Mouse (Mus musculus): ENCODE results near the gene Hist3h2ba. TPM values are rescaled to one million over a fixed set of nuclear protein-coding genes. Genes with fewer than 3 reads are reported as not detected.

Hist3h2ba gene
- polyA plus RNA-seq, 1 experiment from 2014 or later: 28.5 TPM

- Histone ChIP-seq H3K36me3 (peaks cover 22% of the 10 kb centered on the region; the same call in 1 of the 2 replicates), H3K4me1 (replicated peaks) (no peaks in the 10 kb centered on the region; the same call in 1 of the 2 replicates), H3K9ac (replicated peaks) (no peak overlapping the region), H3K27ac (no peak overlapping the region), H3K9me3 (peaks cover 8% of the 10 kb centered on the region), H3K4me2 (no peak overlapping the region), H3K4me3 (replicated peaks) (no peak overlapping the region), H3K27me3 (peaks cover 35% of the 10 kb centered on the region)
- ATAC-seq (ENCODE audit: insufficient number of reproducible peaks, insufficient read depth, low FRiP score, low TSS enrichment, low read depth): no peak
- WGBS: 48% methylated on average over 12 of the region's 12 CpGs
Measured at GRCm38 (mm10) chr11:58965001-58965760, 16.5 kb downstream of the Hist3h2ba start.

DNA sequence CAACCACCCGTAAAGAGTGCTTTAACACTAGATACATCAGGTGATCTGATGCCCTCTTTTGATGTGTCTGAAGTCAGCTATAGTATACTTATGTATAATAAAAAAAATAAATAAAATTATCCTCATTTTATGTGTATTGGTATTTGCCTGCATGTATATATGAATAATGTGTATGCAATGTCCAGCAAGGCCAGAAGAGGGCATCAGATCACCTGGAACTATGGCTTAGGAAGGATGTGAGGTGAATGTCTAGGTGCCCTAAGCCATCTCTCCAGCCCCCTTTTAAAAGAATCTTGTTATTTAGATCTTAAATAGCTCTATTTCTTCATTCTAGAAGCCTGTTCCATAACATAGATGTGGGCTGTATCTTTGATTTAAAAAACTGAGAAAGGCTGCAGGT, 18.6 kb downstream of the Hist3h2ba start:
- Histone ChIP-seq H3K4me2 (no peak overlapping the region), H3K9ac (replicated peaks) (no peak overlapping the region), H3K4me3 (replicated peaks) (no peak overlapping the region), H3K4me1 (replicated peaks) (no peaks in the 10 kb centered on the region), H3K36me3 (peaks cover 42% of the 10 kb centered on the region), H3K9me3 (no peaks in the 10 kb centered on the region), H3K27ac (no peak overlapping the region), H3K27me3 (peaks cover 21% of the 10 kb centered on the region)
- no peak for ATAC-seq (ENCODE audit: insufficient number of reproducible peaks, insufficient read depth, low FRiP score, low TSS enrichment, low read depth)
- WGBS: 100% methylated on average over 1 of the region's 1 CpGs

GRCm38 (mm10) chr11:58968551-58968950, 19.8 kb downstream of the Hist3h2ba start:
- H3K36me3 ChIP-seq: peaks cover 46% of the 10 kb centered on the region
- no peak for ATAC-seq (ENCODE audit: insufficient number of reproducible peaks, insufficient read depth, low FRiP score, low TSS enrichment, low read depth)
- H3K9ac ChIP-seq (replicated peaks): no peak overlapping the region

DNA sequence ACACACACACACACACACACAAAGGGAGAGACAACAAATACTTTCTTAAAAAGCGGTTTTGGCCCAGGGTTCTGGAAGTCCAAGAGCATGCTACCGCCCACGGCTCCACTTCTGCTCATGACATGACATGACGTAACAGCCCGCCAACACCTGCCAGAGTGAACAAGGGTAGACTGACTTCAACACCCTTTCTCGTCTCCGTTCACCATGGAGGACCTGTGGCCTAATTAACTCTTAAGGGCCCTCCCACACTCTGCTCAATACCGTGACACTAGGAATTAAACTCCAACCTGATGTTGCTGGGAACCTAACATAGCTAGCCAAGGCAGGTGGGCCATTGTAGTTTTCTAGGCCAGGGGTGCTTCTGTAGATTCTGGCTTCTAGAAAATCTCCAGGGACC, 20.3 kb downstream of the Hist3h2ba start:
- no peaks in the 10 kb centered on the region for H3K4me1 ChIP-seq (replicated peaks)
- ATAC-seq (ENCODE audit: insufficient number of reproducible peaks, insufficient read depth, low FRiP score, low TSS enrichment, low read depth): no peak
- no peak overlapping the region for H3K27ac ChIP-seq
- no peaks in the 10 kb centered on the region for H3K9me3 ChIP-seq
- 85% methylated on average over 8 of the region's 8 CpGs for WGBS
- no peak overlapping the region for H3K4me3 ChIP-seq (replicated peaks)
- H3K9ac ChIP-seq (replicated peaks): no peak overlapping the region
- H3K36me3 ChIP-seq: peaks cover 46% of the 10 kb centered on the region
- H3K4me2 ChIP-seq: no peak overlapping the region
- peaks cover 4% of the 10 kb centered on the region; the same call in 1 of the 2 replicates for H3K27me3 ChIP-seq

More at GRCm38 (mm10) chr11:58968551-58968950, 19.8 kb downstream of the Hist3h2ba start:
- Histone ChIP-seq H3K27ac (no peak overlapping the region), H3K4me1 (replicated peaks) (no peaks in the 10 kb centered on the region), H3K9me3 (no peaks in the 10 kb centered on the region), H3K4me2 (no peak overlapping the region), H3K27me3 (peaks cover 9% of the 10 kb centered on the region), H3K4me3 (replicated peaks) (no peak overlapping the region)
- WGBS: 88% methylated on average over 7 of the region's 7 CpGs

DNA sequence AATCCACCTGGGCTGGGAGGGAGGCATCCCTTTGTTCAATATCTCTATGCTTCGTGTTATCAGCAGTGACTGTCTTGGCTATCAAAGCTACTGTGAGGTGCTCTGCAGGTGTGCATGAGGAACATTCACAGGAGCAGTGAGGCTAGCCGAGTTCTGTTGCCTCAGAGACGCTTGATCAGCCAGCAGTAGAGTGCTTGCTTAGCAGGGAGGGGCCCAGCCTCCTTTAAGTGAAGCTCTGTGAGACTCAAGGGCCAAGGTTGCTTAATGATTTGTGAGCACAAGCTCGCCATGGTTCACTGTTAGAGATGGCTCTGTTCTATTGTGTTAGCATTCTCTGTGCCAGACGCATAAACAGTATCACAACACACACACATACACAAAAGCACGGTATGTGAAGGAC, 20.9 kb downstream of the Hist3h2ba start:
- Histone ChIP-seq H3K27me3 (no peaks in the 10 kb centered on the region), H3K4me2 (no peak overlapping the region), H3K4me1 (replicated peaks) (no peaks in the 10 kb centered on the region), H3K9ac (replicated peaks) (no peak overlapping the region), H3K27ac (no peak overlapping the region), H3K9me3 (no peaks in the 10 kb centered on the region), H3K36me3 (peaks cover 52% of the 10 kb centered on the region), H3K4me3 (replicated peaks) (no peak overlapping the region)
- 79% methylated on average over 6 of the region's 6 CpGs for WGBS
- ATAC-seq (ENCODE audit: insufficient number of reproducible peaks, insufficient read depth, low FRiP score, low TSS enrichment, low read depth): no peak

DNA sequence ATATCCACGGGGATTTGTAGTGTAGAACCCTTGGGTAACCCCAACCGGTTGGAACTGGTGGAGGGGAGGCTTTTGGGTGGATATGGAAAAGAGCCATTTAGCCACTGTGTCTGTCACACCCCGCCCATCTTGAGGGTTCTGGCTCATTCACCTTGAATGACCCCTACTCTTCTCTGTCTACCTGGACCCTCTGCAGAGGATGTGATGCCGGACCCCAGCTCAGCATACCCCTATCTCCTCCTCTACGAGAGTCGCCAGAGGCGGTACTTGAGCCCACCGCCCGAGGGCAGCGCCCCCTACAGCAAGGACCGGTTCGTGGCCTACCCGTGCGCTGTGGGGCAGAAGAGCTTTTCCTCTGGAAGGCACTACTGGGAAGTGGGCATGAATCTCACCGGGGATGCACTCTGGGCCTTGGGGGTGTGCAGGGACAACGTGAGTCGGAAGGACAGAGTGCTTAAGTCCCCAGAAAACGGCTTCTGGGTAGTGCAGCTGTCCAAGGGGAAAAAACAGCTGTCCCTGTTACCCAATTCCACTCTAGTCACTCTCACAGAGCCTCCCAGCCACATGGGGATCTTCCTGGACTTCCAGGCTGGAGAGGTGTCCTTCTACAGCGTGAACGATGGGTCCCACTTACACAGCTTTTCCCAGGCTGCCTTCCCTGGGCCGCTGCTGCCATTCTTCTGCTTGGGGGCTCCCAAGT, 22.3 kb downstream of the Hist3h2ba start:
- no peaks in the 10 kb centered on the region for H3K27me3 ChIP-seq
- 88% methylated on average over 21 of the region's 21 CpGs for WGBS
- no peak overlapping the region for H3K4me3 ChIP-seq (replicated peaks)
- H3K9me3 ChIP-seq: no peaks in the 10 kb centered on the region
- H3K4me1 ChIP-seq (replicated peaks): no peaks in the 10 kb centered on the region
- peaks cover 54% of the 10 kb centered on the region for H3K36me3 ChIP-seq
- H3K9ac ChIP-seq (replicated peaks): no peak overlapping the region
- H3K4me2 ChIP-seq: no peak overlapping the region
- ATAC-seq (ENCODE audit: insufficient number of reproducible peaks, insufficient read depth, low FRiP score, low TSS enrichment, low read depth): no peak; the same call in 1 of the 2 replicates
- H3K27ac ChIP-seq: no peak overlapping the region

DNA sequence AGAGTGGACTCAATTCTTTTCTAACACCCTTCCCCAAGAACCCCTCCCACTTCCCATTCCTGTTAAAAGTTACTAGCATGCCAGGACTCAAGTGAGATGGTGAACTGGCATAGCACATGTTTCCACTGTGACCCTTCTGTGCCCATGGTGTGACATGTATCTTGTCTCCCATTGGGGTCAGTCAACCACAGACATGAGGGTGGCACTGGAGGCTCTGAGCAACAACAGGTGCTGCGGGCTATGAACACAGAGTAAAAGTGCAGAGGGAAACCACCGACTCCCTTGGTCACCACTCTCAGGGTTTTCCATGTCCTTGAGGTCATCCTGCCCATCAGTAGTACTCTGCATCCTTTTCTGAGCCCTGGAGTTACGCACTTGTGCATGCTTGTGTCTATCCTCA, 23.1 kb downstream of the Hist3h2ba start:
- Histone ChIP-seq H3K9ac (replicated peaks) (no peak overlapping the region), H3K27ac (no peak overlapping the region), H3K4me2 (no peak overlapping the region), H3K9me3 (no peaks in the 10 kb centered on the region), H3K4me1 (replicated peaks) (0 out of 2 replicates have a peak, but pooled peaks cover under 1% of the 10 kb centered on the region), H3K36me3 (peaks cover 54% of the 10 kb centered on the region), H3K27me3 (no peaks in the 10 kb centered on the region), H3K4me3 (replicated peaks) (no peak overlapping the region)
- ATAC-seq (ENCODE audit: insufficient number of reproducible peaks, insufficient read depth, low FRiP score, low TSS enrichment, low read depth): no peak
- WGBS: 91% methylated on average over 3 of the region's 3 CpGs

DNA sequence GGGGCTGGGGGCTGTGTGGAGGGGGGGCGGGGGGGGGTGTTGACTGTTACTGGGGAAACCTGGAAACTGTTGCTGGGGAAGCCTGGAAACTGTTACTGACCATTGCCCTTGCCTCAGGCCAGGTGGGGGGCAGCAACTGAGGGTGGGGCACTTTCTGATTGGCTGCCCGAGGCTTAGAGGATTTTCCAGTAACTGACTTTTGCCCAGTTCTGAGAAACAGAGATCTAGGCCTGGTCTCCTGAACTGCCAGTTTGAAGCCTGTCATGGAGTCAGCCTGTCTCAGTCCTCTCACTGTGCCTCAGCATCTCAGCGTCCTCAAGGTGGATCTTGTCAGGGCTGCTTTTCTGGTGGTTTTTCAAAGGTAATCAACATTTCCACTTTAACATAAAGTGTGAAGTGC, 25.7 kb downstream of the Hist3h2ba start:
- Histone ChIP-seq H3K4me1 (replicated peaks) (peaks cover 13% of the 10 kb centered on the region), H3K4me2 (no peak overlapping the region), H3K9me3 (no peaks in the 10 kb centered on the region), H3K9ac (replicated peaks) (no peak overlapping the region), H3K4me3 (replicated peaks) (no peak overlapping the region), H3K36me3 (peaks cover 39% of the 10 kb centered on the region), H3K27me3 (no peaks in the 10 kb centered on the region), H3K27ac (no peak overlapping the region)
- 81% methylated on average over 3 of the region's 3 CpGs for WGBS
- ATAC-seq (ENCODE audit: insufficient number of reproducible peaks, insufficient read depth, low FRiP score, low TSS enrichment, low read depth): no peak

DNA sequence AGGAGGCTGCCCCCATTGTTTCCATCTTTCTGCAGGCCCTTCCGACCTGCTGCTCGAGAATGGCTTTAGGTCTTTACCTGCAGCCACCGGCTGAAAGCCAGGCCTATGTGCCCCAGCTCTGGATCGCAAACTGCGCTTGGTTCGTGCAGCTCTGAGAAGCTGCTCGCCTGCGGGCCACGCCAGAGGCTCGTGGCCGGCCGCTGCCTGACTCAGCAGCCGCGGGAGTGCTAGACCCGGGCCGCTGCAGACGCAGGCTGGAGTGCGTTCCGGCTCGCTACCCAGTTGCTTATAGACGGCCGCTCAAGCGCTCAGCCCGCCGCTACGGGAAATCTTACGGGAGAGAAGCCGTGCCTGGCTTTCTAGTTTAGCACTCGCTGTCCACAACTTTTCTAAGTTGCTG, 28.4 kb downstream of the Hist3h2ba start:
- Histone ChIP-seq H3K9me3 (no peaks in the 10 kb centered on the region), H3K4me3 (replicated peaks) (peak overlapping the region; percentile 95), H3K27ac (peak overlapping the region; percentile 72), H3K9ac (replicated peaks) (peak overlapping the region; percentile 93), H3K4me2 (peak overlapping the region; percentile 95), H3K4me1 (replicated peaks) (peaks cover 35% of the 10 kb centered on the region), H3K27me3 (no peaks in the 10 kb centered on the region), H3K36me3 (peaks cover 18% of the 10 kb centered on the region)
- no peak for ATAC-seq (ENCODE audit: insufficient number of reproducible peaks, insufficient read depth, low FRiP score, low TSS enrichment, low read depth)
- under 1% methylated on average over 29 of the region's 29 CpGs for WGBS

DNA sequence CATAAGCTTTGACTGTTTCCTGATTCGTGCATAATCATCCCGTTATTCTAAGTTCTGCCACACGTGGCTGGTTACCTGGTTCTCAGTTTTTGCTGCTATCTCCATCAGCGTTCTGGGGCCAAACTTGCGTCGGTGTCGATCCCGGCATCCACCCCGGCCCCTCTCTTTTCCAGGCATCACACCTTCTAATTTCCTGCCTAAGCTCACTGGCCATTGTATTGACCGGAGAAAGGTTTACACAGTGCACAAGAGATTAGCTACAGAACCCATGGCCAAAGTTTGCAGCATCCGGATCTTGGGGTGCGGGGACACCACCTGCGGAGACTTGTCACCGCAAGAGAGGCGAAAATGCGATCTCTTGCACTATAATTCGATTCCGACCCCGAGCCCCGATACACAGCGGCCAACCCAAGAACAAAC, 28.9 kb downstream of the Hist3h2ba start:
- WGBS: under 1% methylated on average over 21 of the region's 21 CpGs
- peak overlapping the region; percentile 95 for H3K4me3 ChIP-seq (replicated peaks)
- peaks cover 18% of the 10 kb centered on the region for H3K36me3 ChIP-seq
- H3K4me1 ChIP-seq (replicated peaks): peaks cover 35% of the 10 kb centered on the region
- ATAC-seq (ENCODE audit: insufficient number of reproducible peaks, insufficient read depth, low FRiP score, low TSS enrichment, low read depth): no peak
- no peaks in the 10 kb centered on the region for H3K27me3 ChIP-seq
- peak overlapping the region; percentile 93 for H3K9ac ChIP-seq (replicated peaks)
- H3K9me3 ChIP-seq: no peaks in the 10 kb centered on the region
- peak overlapping the region; percentile 95 for H3K4me2 ChIP-seq
- H3K27ac ChIP-seq: peak overlapping the region; percentile 72

- H3K4me1 ChIP-seq (replicated peaks): peaks cover 35% of the 10 kb centered on the region
- peaks cover 23% of the 10 kb centered on the region for H3K36me3 ChIP-seq
- H3K27me3 ChIP-seq: no peaks in the 10 kb centered on the region
- no peaks in the 10 kb centered on the region for H3K9me3 ChIP-seq
- peak within 1 kb of the TSS; percentile 93 for H3K9ac ChIP-seq (replicated peaks)
- H3K4me3 ChIP-seq (replicated peaks): peak within 1 kb of the TSS; percentile 95
- peak; percentile 79 for ATAC-seq (ENCODE audit: insufficient number of reproducible peaks, insufficient read depth, low FRiP score, low TSS enrichment, low read depth)
- under 1% methylated on average over 64 of the region's 64 CpGs for WGBS
- peak within 1 kb of the TSS; percentile 95 for H3K4me2 ChIP-seq
- peak within 1 kb of the TSS; percentile 72 for H3K27ac ChIP-seq
Measured at GRCm38 (mm10) chr11:58978027-58978705, 29.4 kb downstream of the Hist3h2ba start, which contains the start of gene Trim11. Trim11 (plus strand) TSS chr11:58978093.
